ENCODE assay signal across 9 mouse cellular contexts in the genomic region with DNA sequence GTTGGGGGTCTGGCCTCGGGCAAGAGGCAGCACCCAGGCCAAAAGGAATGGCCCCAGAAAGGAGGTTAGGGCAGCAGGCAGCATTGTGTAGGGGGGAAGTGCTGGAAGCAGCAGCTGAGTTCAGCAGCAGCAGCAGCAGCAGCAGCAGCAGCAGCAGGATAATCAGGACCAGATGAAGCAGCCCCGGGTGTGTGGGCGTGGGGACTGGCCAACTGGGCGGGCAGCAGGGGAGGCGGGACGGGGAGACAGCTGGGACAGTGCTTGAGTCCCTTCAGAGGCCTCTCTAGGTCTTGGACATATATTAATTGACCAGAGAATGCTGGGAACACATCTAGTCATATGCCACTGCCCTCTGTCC. TPM values are rescaled to one million over a fixed set of nuclear protein-coding genes. Genes with fewer than 3 reads are reported as not detected.
DNase-seq lines count a peak whose midpoint lies in the region; ATAC-seq lines count a peak whose summit lies in the region.
"Had no signal": no experiment of that assay in that cellular context is flagged by ENCODE, and none has a peak within 500 bp of the region (broad histone marks: within the 10 kb centered on the region; RNA-seq: fewer than 3 reads in every experiment).

No protein-coding gene starts in this region.

- H3K36me3 ChIP-seq in hindbrain, embryonic 15.5 days = no peaks in the 10 kb centered on the region
- peaks cover 12% of the 10 kb centered on the region for H3K36me3 ChIP-seq in liver, embryonic 12.5 days

- H3K9ac ChIP-seq in hindbrain, embryonic 15.5 days = no peak overlapping the region
- H3K9ac ChIP-seq in liver, embryonic 12.5 days = 0 out of 2 replicates have a peak overlapping the region, but pooled peaks have one; percentile 2

- intact Hi-C loops in left cerebral cortex, postnatal 4 days (cut with DNase I) = no loop called here
- intact Hi-C loops in left cerebral cortex, postnatal 25 days (cut with DNase I) = no loop called here

- ATAC-seq in hindbrain, embryonic 15.5 days (ENCODE audit: low FRiP score, low read depth) = no peak
- no peak for ATAC-seq in liver, embryonic 12.5 days

- H3K4me3 ChIP-seq in hindbrain, embryonic 15.5 days = no peak overlapping the region
- H3K4me3 ChIP-seq in liver, embryonic 12.5 days = peak overlapping the region; percentile 7

- peaks cover 12% of the 10 kb centered on the region for H3K4me1 ChIP-seq in hindbrain, embryonic 15.5 days (replicated peaks)
- peaks cover 53% of the 10 kb centered on the region for H3K4me1 ChIP-seq in liver, embryonic 12.5 days

- DNase-seq in left cerebral cortex, postnatal 4 days = peak; percentile 35
- DNase-seq in left cerebral cortex, adult 9 months (ENCODE audit: low spot score in 2 of 2) = no peak
- DNase-seq in gastrocnemius, adult 8-10 months (ENCODE audit: low spot score in 2 of 2) = peak; percentile 52 to 74
- peak; percentile 68 for DNase-seq in retina, postnatal 1 day
- no peak for DNase-seq in left cerebral cortex, postnatal 25 days (ENCODE audit: low spot score in 2 of 2)
- DNase-seq in right cerebral cortex, postnatal 10 days (ENCODE audit: low spot score in 2 of 2) = no peak

- no peaks in the 10 kb centered on the region for H3K9me3 ChIP-seq in hindbrain, embryonic 15.5 days
- no peaks in the 10 kb centered on the region for H3K9me3 ChIP-seq in liver, embryonic 12.5 days (replicated peaks)

- H3K4me2 ChIP-seq in hindbrain, embryonic 15.5 days = no peak overlapping the region
- peak overlapping the region; percentile 39 for H3K4me2 ChIP-seq in liver, embryonic 12.5 days

- peak overlapping the region; percentile 36; the same call in 1 of the 2 replicates for H3K27ac ChIP-seq in hindbrain, embryonic 15.5 days (replicated peaks)
- peak overlapping the region; percentile 59 for H3K27ac ChIP-seq in liver, embryonic 12.5 days

- H3K27me3 ChIP-seq in hindbrain, embryonic 15.5 days = peaks cover 18% of the 10 kb centered on the region
- peaks cover 30% of the 10 kb centered on the region for H3K27me3 ChIP-seq in liver, embryonic 12.5 days (replicated peaks)
- H3K27me3 ChIP-seq: CH12.LX had no signal

- 26% methylated on average over 6 of the region's 6 CpGs for WGBS in hindbrain, embryonic 15.5 days
- 20% methylated on average over 6 of the region's 6 CpGs for WGBS in liver, embryonic 12.5 days (ENCODE audit: insufficient replicate concordance)

RNA-seq across cellular contexts. Expression of a gene that starts 2.4 kb away (rescaled TPM):
- 10 to 100 TPM; 12.6 to 15.1 TPM for total RNA-seq in left cerebral cortex, postnatal 4 days (2021)
- total RNA-seq in gastrocnemius, adult 8-10 months (2022) = 10 to 100 TPM; 16.2 to 35.4 (median 22.9) TPM
- polyA plus RNA-seq in hindbrain, embryonic 15.5 days (2015; fragmentation: Nextera tagmentation; extraction: Ambion mirVana) = 16.6 and 19.4 TPM in 2 replicates
- 21.1 and 22.1 TPM in 2 replicates for polyA plus RNA-seq in liver, embryonic 12.5 days (2016; fragmentation: Nextera tagmentation; extraction: Ambion mirVana)
- total RNA-seq in left cerebral cortex, postnatal 25 days (2021) = 10 to 100 TPM; 12.1 to 13.7 TPM

RNA-seq across cellular contexts. Expression of a gene that starts 10.4 kb away (rescaled TPM):
- 10 to 100 TPM; 55.0 to 57.1 TPM for total RNA-seq in left cerebral cortex, postnatal 4 days (2021)
- total RNA-seq in gastrocnemius, adult 8-10 months (2022) = 10 to 100 TPM; 10.1 to 13.6 (median 11.6) TPM
- 59.7 and 73.5 TPM in 2 replicates for polyA plus RNA-seq in hindbrain, embryonic 15.5 days (2015; fragmentation: Nextera tagmentation; extraction: Ambion mirVana)
- polyA plus RNA-seq in liver, embryonic 12.5 days (2016; fragmentation: Nextera tagmentation; extraction: Ambion mirVana) = 45.5 and 48.4 TPM in 2 replicates
- total RNA-seq in left cerebral cortex, postnatal 25 days (2021) = 10 to 100 TPM; 18.2 to 22.2 TPM

RNA-seq across cellular contexts. Expression of a gene that starts 17.6 kb away (rescaled TPM):
- total RNA-seq in left cerebral cortex, postnatal 4 days (2021) = under 1 TPM in 1 of 2 experiments, not detected in 1; 0.20 TPM
- under 1 TPM in 2 of 4 experiments, not detected in 2; 0.20 to 0.29 TPM for total RNA-seq in gastrocnemius, adult 8-10 months (2022)
- polyA plus RNA-seq in hindbrain, embryonic 15.5 days (2015; fragmentation: Nextera tagmentation; extraction: Ambion mirVana) = 0.12 and 0.31 TPM in 2 replicates
- polyA plus RNA-seq in liver, embryonic 12.5 days (2016; fragmentation: Nextera tagmentation; extraction: Ambion mirVana) = 0.10 TPM in 1 of 2 replicates, not detected in the other
- under 1 TPM; 0.18 to 0.21 TPM for total RNA-seq in left cerebral cortex, postnatal 25 days (2021)

RNA-seq across cellular contexts. Expression of a gene that starts 17.7 kb away (rescaled TPM):
- 10 to 100 TPM; 13.7 to 13.9 TPM for total RNA-seq in left cerebral cortex, postnatal 4 days (2021)
- total RNA-seq in gastrocnemius, adult 8-10 months (2022) = 10 to 100 TPM; 12.7 to 15.7 (median 14.6) TPM
- 17.2 and 18.2 TPM in 2 replicates for polyA plus RNA-seq in hindbrain, embryonic 15.5 days (2015; fragmentation: Nextera tagmentation; extraction: Ambion mirVana)
- polyA plus RNA-seq in liver, embryonic 12.5 days (2016; fragmentation: Nextera tagmentation; extraction: Ambion mirVana) = 33.4 and 36.0 TPM in 2 replicates
- total RNA-seq in left cerebral cortex, postnatal 25 days (2021) = 10 to 100 TPM; 12.2 to 13.5 TPM

RNA-seq across cellular contexts. Expression of a gene that starts 17.8 kb away (rescaled TPM):
- total RNA-seq in left cerebral cortex, postnatal 4 days (2021) = 10 to 100 TPM in 1 of 2 experiments, 1 to 10 TPM in 1; 9.9 to 10.2 TPM
- 1 to 10 TPM; 1.9 to 3.5 (median 2.5) TPM for total RNA-seq in gastrocnemius, adult 8-10 months (2022)
- 7.4 and 9.2 TPM in 2 replicates for polyA plus RNA-seq in hindbrain, embryonic 15.5 days (2015; fragmentation: Nextera tagmentation; extraction: Ambion mirVana)
- polyA plus RNA-seq in liver, embryonic 12.5 days (2016; fragmentation: Nextera tagmentation; extraction: Ambion mirVana) = 7.8 and 9.0 TPM in 2 replicates
- total RNA-seq in left cerebral cortex, postnatal 25 days (2021) = 10 to 100 TPM in 1 of 2 experiments, 1 to 10 TPM in 1; 9.2 to 11.8 TPM

Comparison
In these comparisons a context has a peak if more than half of its experiments do, and no peak if none do; other contexts are left out.
1. DNase-seq: peak in left cerebral cortex, postnatal 4 days (single experiment), gastrocnemius, adult 8-10 months (2 of 2) and retina, postnatal 1 day (single experiment); none in left cerebral cortex, adult 9 months (0 of 2), left cerebral cortex, postnatal 25 days (0 of 2) and right cerebral cortex, postnatal 10 days (0 of 2).